Mouse (Mus musculus) forebrain, embryonic 15.5 days (tissue): ENCODE results near the gene Prkd2. TPM values are rescaled to one million over a fixed set of nuclear protein-coding genes. Genes with fewer than 3 reads are reported as not detected.

Experiments used
- ATAC-seq: fragments of 200-750 bp; cut with Nextera tagmentation; replicated peaks from 2 replicates; pipeline ENCODE4 v1.8.0; 2017; ENCODE audit warnings: mild to moderate bottlenecking, moderate TSS enrichment, moderate library complexity
- H3K27ac ChIP-seq: fragments of 300-500 bp; sonication (generic); replicated peaks from 2 replicates; pipeline ENCODE4 v1.5.1; 2015; ENCODE audit warnings: mild to moderate bottlenecking, inconsistent platforms
- H3K27me3 ChIP-seq: fragments of 300-500 bp; sonication (generic); 2 replicates; pipeline ENCODE4 v1.6.1; 2015; ENCODE audit warnings: inconsistent platforms
- H3K36me3 ChIP-seq: fragments of 300-500 bp; sonication (generic); 2 replicates; pipeline ENCODE4 v1.6.1; 2015; ENCODE audit warnings: mild to moderate bottlenecking, inconsistent platforms
- H3K4me1 ChIP-seq: fragments of 300-500 bp; sonication (generic); 2 replicates; pipeline ENCODE4 v1.6.1; 2015; ENCODE audit warnings: inconsistent platforms
- H3K4me2 ChIP-seq: fragments of 300-500 bp; sonication (generic); replicated peaks from 2 replicates; pipeline ENCODE4 v1.6.1; 2015; ENCODE audit warnings: mild to moderate bottlenecking, inconsistent platforms
- H3K4me3 ChIP-seq: fragments of 300-500 bp; sonication (generic); 2 replicates; pipeline ENCODE4 v1.5.1; 2015; ENCODE audit warnings: mild to moderate bottlenecking, inconsistent platforms
- H3K9ac ChIP-seq: fragments of 300-500 bp; sonication (generic); replicated peaks from 2 replicates; pipeline ENCODE4 v1.6.1; 2015; ENCODE audit warnings: mild to moderate bottlenecking, inconsistent platforms
- H3K9me3 ChIP-seq: fragments of 300-500 bp; sonication (generic); 2 replicates; pipeline ENCODE4 v1.6.1; 2016; ENCODE audit warnings: inconsistent platforms
- WGBS: fragments of 180-500 bp; shearing (Covaris S2); methylation state at CpG from one replicate; pipeline ENCODE4 v1.1.7; 2015; ENCODE audit warnings: mixed read lengths; 5-methylcytosine and 5-hydroxymethylcytosine counted together
- polyA plus RNA-seq: library from polyadenylated mRNA; unstranded; fragments of >200 nt; fragmentation: Nextera tagmentation; extraction: Ambion mirVana; gene quantifications from 2 replicates; pipeline ENCODE4 v1.2.1, GENCODE M21; 2015

The Prkd2 gene
- polyA plus RNA-seq, 1 experiment from 2014 or later: 8.0 TPM

DNA sequence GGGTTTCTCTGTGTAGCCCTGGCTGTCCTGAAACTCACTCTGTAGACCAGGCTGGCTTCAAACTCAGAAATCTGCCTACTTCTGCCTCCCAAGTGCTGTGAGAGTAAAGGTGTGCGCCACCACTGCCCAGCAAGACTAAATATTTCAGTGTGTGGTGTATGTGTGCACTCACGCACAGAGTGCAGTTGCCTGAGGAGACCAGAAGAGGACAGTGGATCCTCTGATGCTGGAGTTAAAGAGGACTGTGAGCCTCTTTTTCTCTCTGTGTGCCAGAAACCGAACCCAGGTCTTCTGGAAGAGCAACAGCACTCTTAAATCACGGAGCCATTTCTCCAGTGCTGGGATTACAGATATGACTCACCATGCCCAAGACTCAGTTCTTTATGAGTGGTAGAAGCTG, 30.7 kb downstream of the Prkd2 start:
- Histone ChIP-seq H3K4me3 (peak overlapping the region; percentile 85; the same call in 1 of the 2 replicates), H3K9me3 (no peaks in the 10 kb centered on the region), H3K27ac (peak overlapping the region; percentile 90; the same call in 1 of the 2 replicates), H3K4me1 (peaks cover 43% of the 10 kb centered on the region), H3K36me3 (no peaks in the 10 kb centered on the region), H3K27me3 (no peaks in the 10 kb centered on the region), H3K4me2 (no peak overlapping the region), H3K9ac (no peak overlapping the region)
- ATAC-seq: no peak
- WGBS: 95% methylated on average over 4 of the region's 4 CpGs

DNA sequence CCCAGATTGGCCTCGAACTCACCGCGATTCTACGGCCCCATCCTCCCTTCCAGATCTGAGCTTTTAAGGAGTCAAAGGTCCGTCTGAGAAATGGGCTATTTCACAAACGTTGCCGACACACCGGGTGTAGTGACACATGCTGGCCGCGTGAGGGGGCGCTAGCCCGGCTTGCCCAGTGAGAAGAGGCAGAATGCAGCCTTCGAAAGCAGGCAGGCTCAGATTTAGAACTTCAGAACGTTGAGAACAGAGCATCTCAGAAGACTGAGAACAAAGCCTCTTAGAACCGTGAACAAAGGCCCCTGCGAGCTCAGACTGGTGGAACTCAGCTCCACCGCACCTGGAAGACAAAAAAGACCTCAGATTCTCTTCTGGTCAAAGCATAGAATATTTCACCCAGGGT, 31.5 kb downstream of the Prkd2 start:
- Histone ChIP-seq H3K4me1 (peaks cover 42% of the 10 kb centered on the region), H3K4me2 (peak overlapping the region; percentile 38), H3K27ac (peak overlapping the region; percentile 90), H3K9me3 (no peaks in the 10 kb centered on the region), H3K4me3 (peak overlapping the region; percentile 85), H3K36me3 (no peaks in the 10 kb centered on the region; the same call in 1 of the 2 replicates), H3K27me3 (no peaks in the 10 kb centered on the region), H3K9ac (peak overlapping the region; percentile 1)
- WGBS: 5% methylated on average over 17 of the region's 17 CpGs
- ATAC-seq: no peak

DNA sequence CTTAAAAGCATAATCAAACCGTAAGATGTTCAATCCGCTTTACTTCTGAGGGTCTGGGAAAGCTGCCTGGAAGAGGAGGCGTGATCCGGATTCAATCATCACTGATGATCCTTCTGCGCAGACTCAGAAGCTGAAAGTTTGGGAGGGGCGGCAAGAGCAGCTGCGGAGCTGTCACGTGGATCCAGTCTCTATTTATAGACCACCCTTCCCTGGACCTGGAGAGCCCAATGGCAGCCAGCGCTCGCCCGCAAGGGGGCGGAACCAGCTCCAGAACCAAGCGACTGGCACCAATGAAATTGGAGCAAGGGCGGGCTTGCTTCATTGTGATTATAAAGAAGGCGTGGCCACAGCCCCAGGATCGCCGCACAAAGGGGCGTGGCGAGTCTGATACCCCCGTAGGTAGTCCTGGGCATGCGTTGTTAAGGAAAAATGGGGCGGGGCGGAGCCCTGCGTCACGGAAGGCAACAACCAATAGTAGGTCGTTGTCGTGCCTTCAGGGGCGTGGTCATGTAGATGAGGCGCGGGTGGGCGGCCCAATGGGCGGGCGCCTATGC, 32.1 kb downstream of the Prkd2 start:
- peak overlapping the region; percentile 78 for H3K9ac ChIP-seq
- H3K4me2 ChIP-seq: peak overlapping the region; percentile 92
- peaks cover 36% of the 10 kb centered on the region for H3K4me1 ChIP-seq
- H3K36me3 ChIP-seq: no peaks in the 10 kb centered on the region; the same call in 1 of the 2 replicates
- H3K27me3 ChIP-seq: no peaks in the 10 kb centered on the region
- H3K9me3 ChIP-seq: no peaks in the 10 kb centered on the region
- H3K27ac ChIP-seq: peak overlapping the region; percentile 90
- WGBS: under 1% methylated on average over 33 of the region's 33 CpGs
- ATAC-seq: peak; percentile 97
- peak overlapping the region; percentile 85 for H3K4me3 ChIP-seq

DNA sequence AGATGAGACGGTGACA, 32.4 kb downstream of the Prkd2 start, which contains the start of gene Dact3:
Gene Dact3, plus strand, starts transcription at position 8 of the 16 bp plus-strand sequence.
- WGBS: 0% methylated on average over 1 of the region's 1 CpGs
- Histone ChIP-seq H3K4me1 (peaks cover 35% of the 10 kb centered on the region), H3K9ac (peak within 1 kb of the TSS; percentile 78), H3K27me3 (no peaks in the 10 kb centered on the region), H3K36me3 (no peaks in the 10 kb centered on the region; the same call in 1 of the 2 replicates), H3K27ac (peak within 1 kb of the TSS; percentile 90), H3K4me2 (peak within 1 kb of the TSS; percentile 92), H3K4me3 (peak within 1 kb of the TSS; percentile 85), H3K9me3 (no peaks in the 10 kb centered on the region)
- ATAC-seq: no peak

DNA sequence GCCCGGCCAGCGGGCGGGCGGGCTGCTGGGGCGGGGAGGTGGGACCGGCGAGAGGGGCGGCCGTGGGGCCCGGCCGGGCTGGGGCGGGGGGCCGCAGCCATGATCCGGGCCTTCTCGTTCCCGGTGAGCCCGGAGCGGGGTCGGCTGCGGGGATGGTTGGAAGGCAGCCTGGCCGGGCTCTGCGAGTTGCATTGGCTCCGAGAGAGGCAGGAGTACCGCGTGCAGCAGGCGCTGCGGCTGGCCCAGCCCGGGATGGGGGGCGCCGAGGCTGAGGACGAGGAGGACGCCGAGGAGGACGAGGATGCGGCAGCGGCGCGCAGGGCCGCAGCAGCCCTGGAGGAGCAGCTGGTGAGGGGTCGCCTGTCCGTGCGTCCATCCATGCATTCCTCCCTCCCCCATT, 32.6 kb downstream of the Prkd2 start:
- Histone ChIP-seq H3K9me3 (no peaks in the 10 kb centered on the region), H3K27ac (peak overlapping the region; percentile 86), H3K4me2 (peak overlapping the region; percentile 92), H3K36me3 (no peaks in the 10 kb centered on the region; the same call in 1 of the 2 replicates), H3K27me3 (no peaks in the 10 kb centered on the region), H3K9ac (peak overlapping the region; percentile 78), H3K4me1 (peaks cover 35% of the 10 kb centered on the region), H3K4me3 (peak overlapping the region; percentile 85)
- 0% methylated on average over 38 of the region's 42 CpGs for WGBS
- peak; percentile 68 for ATAC-seq

DNA sequence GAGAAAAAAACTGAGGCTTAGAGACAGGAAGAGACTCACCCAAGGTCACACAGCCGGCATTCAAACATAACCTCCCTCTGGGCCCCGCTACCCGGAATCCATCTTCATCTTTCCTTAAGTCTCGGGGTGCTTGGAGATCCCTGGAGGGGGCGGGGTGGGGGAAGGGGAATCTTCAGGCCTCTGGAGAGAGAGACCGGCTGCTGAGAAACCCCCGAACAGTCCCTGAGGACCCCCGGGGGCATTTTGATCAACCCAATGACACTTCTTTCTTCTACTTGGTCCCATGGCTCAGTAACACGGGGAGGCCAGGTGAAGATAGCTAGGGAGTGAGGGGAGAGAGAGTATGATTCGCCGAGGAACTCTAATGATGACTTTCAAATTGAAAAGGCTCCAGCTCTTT, 33.3 kb downstream of the Prkd2 start:
- ATAC-seq: no peak
- H3K9ac ChIP-seq: peak overlapping the region; percentile 78
- H3K4me3 ChIP-seq: peak overlapping the region; percentile 85
- 7% methylated on average over 11 of the region's 11 CpGs for WGBS
- H3K27me3 ChIP-seq: no peaks in the 10 kb centered on the region
- H3K36me3 ChIP-seq: no peaks in the 10 kb centered on the region; the same call in 1 of the 2 replicates
- H3K27ac ChIP-seq: no peak overlapping the region
- no peaks in the 10 kb centered on the region for H3K9me3 ChIP-seq
- peak overlapping the region; percentile 92 for H3K4me2 ChIP-seq
- H3K4me1 ChIP-seq: peaks cover 38% of the 10 kb centered on the region

DNA sequence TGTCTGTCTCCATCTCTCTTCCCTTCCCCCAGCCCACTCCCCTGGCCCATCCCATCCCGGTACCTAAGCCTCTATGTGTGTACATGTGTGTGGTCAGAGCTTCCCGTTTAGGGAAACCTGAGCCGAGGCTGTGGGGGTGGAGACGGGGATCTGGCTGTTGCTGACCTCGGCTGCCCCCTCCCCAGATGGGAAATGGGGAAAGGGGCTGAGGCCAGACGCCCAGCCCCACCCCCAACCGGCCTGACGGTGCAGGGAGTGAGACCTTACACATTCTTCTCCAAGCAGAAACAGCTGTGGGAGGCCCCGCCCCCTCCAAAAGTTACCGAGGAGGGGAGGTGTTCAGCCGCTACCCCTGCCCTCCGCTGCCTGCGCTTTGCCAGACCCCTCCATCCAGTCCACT, 33.9 kb downstream of the Prkd2 start:
- H3K27ac ChIP-seq: no peak overlapping the region
- peak overlapping the region; percentile 78 for H3K9ac ChIP-seq
- H3K4me2 ChIP-seq: peak overlapping the region; percentile 92
- peak overlapping the region; percentile 85 for H3K4me3 ChIP-seq
- no peaks in the 10 kb centered on the region for H3K9me3 ChIP-seq
- 7% methylated on average over 13 of the region's 13 CpGs for WGBS
- no peak for ATAC-seq
- H3K36me3 ChIP-seq: no peaks in the 10 kb centered on the region; the same call in 1 of the 2 replicates
- peaks cover 38% of the 10 kb centered on the region for H3K4me1 ChIP-seq
- no peaks in the 10 kb centered on the region for H3K27me3 ChIP-seq

DNA sequence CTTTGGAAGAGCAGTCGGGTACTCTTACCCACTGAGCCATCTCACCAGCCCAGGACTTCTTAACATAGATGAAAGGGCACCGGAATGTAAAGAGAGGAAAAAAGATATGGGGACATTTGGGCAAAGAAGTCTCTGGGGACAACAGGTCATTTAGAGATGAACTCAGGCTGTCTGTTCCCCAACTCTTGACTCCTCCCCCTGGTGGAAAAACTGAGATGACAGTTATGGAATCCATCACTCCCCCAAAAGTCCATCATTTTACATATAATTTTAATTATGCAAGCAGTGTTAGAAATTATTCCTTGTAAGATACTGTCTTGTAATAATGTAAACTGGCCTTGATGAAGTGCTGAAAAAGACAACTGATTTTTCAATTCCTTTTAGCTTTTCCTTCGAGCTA, 35.0 kb downstream of the Prkd2 start:
- Histone ChIP-seq H3K4me2 (no peak overlapping the region), H3K9ac (no peak overlapping the region), H3K9me3 (no peaks in the 10 kb centered on the region), H3K4me1 (peaks cover 35% of the 10 kb centered on the region), H3K36me3 (no peaks in the 10 kb centered on the region; the same call in 1 of the 2 replicates), H3K27ac (no peak overlapping the region), H3K27me3 (no peaks in the 10 kb centered on the region), H3K4me3 (no peak overlapping the region)
- ATAC-seq: no peak
- WGBS: 91% methylated on average over 3 of the region's 3 CpGs

DNA sequence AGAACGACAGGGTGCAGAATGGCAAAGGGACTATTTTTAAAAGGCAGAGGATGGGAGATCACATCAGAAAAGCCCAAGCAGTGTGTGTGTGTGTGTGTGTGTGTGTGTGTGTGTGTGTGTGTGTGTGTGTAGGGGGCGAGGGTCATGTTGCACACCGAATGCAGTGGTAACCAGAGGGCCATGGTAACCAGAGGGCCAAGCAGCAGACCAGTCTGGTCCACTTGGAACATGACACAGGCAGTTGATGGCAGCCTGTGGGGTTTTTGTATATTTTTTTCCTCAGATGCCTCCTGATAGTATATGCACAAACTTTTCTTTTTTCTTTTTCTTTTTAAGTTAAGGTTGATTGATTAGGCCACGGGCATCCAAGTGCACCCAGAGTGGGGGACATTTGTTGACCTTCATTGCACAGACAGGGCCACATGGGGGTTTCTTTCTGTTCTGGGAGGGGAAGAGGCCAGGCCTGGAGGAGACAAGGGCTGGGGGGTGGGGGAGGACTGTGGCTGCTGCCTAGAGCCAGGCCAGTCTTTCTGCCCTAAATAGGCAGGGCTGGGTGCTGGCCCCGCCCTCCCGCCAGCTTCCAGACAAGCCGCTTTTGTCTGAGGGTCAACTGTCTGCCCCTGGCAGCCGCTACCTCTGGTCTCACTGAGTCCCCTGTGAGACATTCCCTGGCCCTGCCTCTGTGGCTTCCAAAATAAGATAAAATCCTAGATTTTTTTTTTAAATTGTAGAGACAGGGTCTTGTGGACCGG, 37.3 kb downstream of the Prkd2 start:
- H3K27me3 ChIP-seq: peaks cover 13% of the 10 kb centered on the region
- no peak overlapping the region for H3K9ac ChIP-seq
- H3K27ac ChIP-seq: peak overlapping the region; percentile 42
- H3K4me2 ChIP-seq: no peak overlapping the region
- no peak overlapping the region for H3K4me3 ChIP-seq
- peaks cover 26% of the 10 kb centered on the region for H3K4me1 ChIP-seq
- WGBS: 23% methylated on average over 9 of the region's 9 CpGs
- no peaks in the 10 kb centered on the region for H3K9me3 ChIP-seq
- ATAC-seq: no peak
- H3K36me3 ChIP-seq: no peaks in the 10 kb centered on the region; the same call in 1 of the 2 replicates

DNA sequence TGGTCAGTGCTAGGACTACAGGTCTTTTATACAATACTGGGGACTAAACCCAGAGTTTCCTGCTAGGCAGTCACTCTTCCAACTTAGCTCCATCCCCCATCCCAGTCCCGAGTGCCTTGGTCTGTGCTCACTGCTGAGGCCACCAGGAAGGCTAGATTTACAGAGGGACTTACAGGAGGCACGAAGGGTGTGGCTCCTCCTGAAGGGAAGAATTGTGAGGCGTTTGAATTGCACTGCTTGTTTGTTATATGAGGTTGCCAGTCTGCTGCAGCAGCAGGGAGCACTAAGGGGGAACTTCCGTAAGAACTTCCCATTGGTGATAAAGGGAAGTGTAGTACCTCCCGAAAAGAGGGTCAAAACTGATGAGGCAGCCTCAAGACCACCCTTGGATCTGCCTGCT, 37.9 kb downstream of the Prkd2 start:
- H3K27ac ChIP-seq: peak overlapping the region; percentile 42

DNA sequence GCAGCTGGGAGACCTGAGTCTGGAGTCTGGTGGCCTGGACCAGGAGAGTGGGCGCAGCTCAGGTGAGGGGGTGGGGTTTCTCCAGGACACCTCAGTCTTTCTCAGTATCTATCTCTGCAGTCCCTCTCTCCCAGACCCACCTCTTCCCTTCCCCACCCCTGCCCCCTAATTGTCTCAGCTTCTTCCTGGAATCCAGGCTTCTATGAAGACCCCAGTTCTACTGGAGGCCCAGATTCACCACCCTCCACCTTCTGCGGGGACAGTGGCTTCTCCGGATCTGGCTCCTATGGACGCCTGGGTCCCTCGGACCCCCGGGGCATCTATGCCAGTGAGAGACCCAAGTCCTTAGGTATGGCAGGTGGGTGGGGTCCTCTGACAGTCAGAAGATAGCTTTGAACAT, 40.5 kb downstream of the Prkd2 start:
- no peak overlapping the region for H3K27ac ChIP-seq
- peaks cover 27% of the 10 kb centered on the region for H3K27me3 ChIP-seq
- H3K9ac ChIP-seq: no peak overlapping the region
- 0 out of 2 replicates have a peak, but pooled peaks cover 8% of the 10 kb centered on the region for H3K4me1 ChIP-seq
- H3K36me3 ChIP-seq: peaks cover 9% of the 10 kb centered on the region
- H3K9me3 ChIP-seq: peaks cover 4% of the 10 kb centered on the region; the same call in 1 of the 2 replicates
- ATAC-seq: no peak
- H3K4me2 ChIP-seq: no peak overlapping the region
- 94% methylated on average over 6 of the region's 6 CpGs for whole genome bisulfite sequencing
- H3K4me3 ChIP-seq: no peak overlapping the region

More for the DNA sequence above, 37.9 kb downstream of the Prkd2 start:
- no peak overlapping the region for H3K9ac ChIP-seq
- peaks cover 2% of the 10 kb centered on the region; the same call in 1 of the 2 replicates for H3K36me3 ChIP-seq
- WGBS: 18% methylated on average over 5 of the region's 5 CpGs
- H3K4me3 ChIP-seq: no peak overlapping the region
- no peaks in the 10 kb centered on the region for H3K9me3 ChIP-seq
- peaks cover 25% of the 10 kb centered on the region for H3K4me1 ChIP-seq
- H3K27me3 ChIP-seq: peaks cover 18% of the 10 kb centered on the region
- H3K4me2 ChIP-seq: no peak overlapping the region
- no peak for ATAC-seq

DNA sequence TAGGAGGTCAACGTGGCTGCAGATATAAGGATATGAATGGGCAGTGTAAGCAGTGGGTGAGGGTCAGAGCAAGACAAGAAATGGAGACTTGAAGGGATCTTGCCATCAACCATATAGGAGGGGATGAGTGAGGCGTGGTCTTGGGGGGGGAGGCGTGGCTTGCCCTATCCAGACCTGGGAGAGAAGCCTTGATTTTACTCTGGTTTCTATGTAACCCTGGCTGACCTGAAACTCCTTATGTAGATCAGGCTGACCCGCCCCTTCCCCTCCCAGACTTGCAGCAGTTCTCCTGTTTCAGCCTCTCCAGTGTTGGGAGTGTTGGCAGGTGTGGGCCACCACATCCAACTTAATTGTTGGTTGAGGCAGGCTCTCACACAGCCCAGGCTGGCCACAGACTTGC, 41.6 kb downstream of the Prkd2 start:
- Histone ChIP-seq H3K4me3 (no peak overlapping the region), H3K4me2 (no peak overlapping the region), H3K36me3 (peaks cover 9% of the 10 kb centered on the region), H3K9ac (no peak overlapping the region), H3K27me3 (peaks cover 27% of the 10 kb centered on the region), H3K27ac (no peak overlapping the region), H3K9me3 (peaks cover 4% of the 10 kb centered on the region; the same call in 1 of the 2 replicates), H3K4me1 (0 out of 2 replicates have a peak, but pooled peaks cover 8% of the 10 kb centered on the region)
- 64% methylated on average over 4 of the region's 4 CpGs for WGBS
- ATAC-seq: no peak
